Comparison of ENCODE assay signal across 25 mouse cellular contexts in genomic region chr7:94666392-94667155, GRCm38 (mm10).
A peak's percentile ranks its signal among the peaks of the same experiment; 100 is the strongest.
DNase-seq lines count a peak whose midpoint lies in the region; ATAC-seq lines count a peak whose summit lies in the region.
"Had no signal": no experiment of that assay in that cellular context is flagged by ENCODE, and none has a peak within 500 bp of the region (broad histone marks: within the 10 kb centered on the region; RNA-seq: fewer than 3 reads in every experiment).

No protein-coding gene starts in this region.

- no peak overlapping the region for H3K4me3 ChIP-seq in forebrain, embryonic 11.5 days (ENCODE audit: low read depth, low read length)
- no peak overlapping the region for H3K4me3 ChIP-seq in forebrain, embryonic 10.5 days
- H3K4me3 ChIP-seq in forebrain, embryonic 13.5 days, result no peak overlapping the region
- no peak overlapping the region for H3K4me3 ChIP-seq in forebrain, embryonic 16.5 days (replicated peaks; ENCODE audit: low read length)
- no peak overlapping the region for H3K4me3 ChIP-seq in hindbrain, embryonic 13.5 days
- H3K4me3 ChIP-seq: hindbrain, embryonic 10.5 days had no signal

- H3K36me3 ChIP-seq in forebrain, embryonic 11.5 days (ENCODE audit: control insufficient read depth, insufficient read depth, low read length), result no peaks in the 10 kb centered on the region
- H3K36me3 ChIP-seq in forebrain, embryonic 10.5 days (replicated peaks), result no peaks in the 10 kb centered on the region
- no peaks in the 10 kb centered on the region for H3K36me3 ChIP-seq in forebrain, embryonic 13.5 days (ENCODE audit: poor library complexity, severe bottlenecking)
- H3K36me3 ChIP-seq in forebrain, embryonic 16.5 days (ENCODE audit: control insufficient read depth, insufficient read depth), result no peaks in the 10 kb centered on the region
- H3K36me3 ChIP-seq in hindbrain, embryonic 13.5 days, result no peaks in the 10 kb centered on the region
- H3K36me3 ChIP-seq: hindbrain, embryonic 10.5 days had no signal

- no peak overlapping the region for H3K9ac ChIP-seq in forebrain, embryonic 11.5 days (ENCODE audit: low read length)
- no peak overlapping the region for H3K9ac ChIP-seq in forebrain, embryonic 13.5 days
- no peak overlapping the region for H3K9ac ChIP-seq in forebrain, embryonic 16.5 days (replicated peaks; ENCODE audit: low read depth, low read length)
- H3K9ac ChIP-seq in hindbrain, embryonic 13.5 days, result no peak overlapping the region
- H3K9ac ChIP-seq: hindbrain, embryonic 14.5 days had no signal

- WGBS in forebrain, embryonic 11.5 days, result 69% methylated on average over 4 of the region's 4 CpGs
- 86% methylated on average over 4 of the region's 4 CpGs for WGBS in forebrain, embryonic 10.5 days
- 47% methylated on average over 4 of the region's 4 CpGs for WGBS in forebrain, embryonic 13.5 days
- WGBS in forebrain, embryonic 16.5 days, result 47% methylated on average over 4 of the region's 4 CpGs
- 87% methylated on average over 4 of the region's 4 CpGs for WGBS in hindbrain, embryonic 13.5 days

- no peak overlapping the region for H3K4me2 ChIP-seq in forebrain, embryonic 11.5 days (ENCODE audit: low read depth, low read length, severe bottlenecking)
- H3K4me2 ChIP-seq in forebrain, embryonic 13.5 days, result no peak overlapping the region
- H3K4me2 ChIP-seq in forebrain, embryonic 16.5 days (ENCODE audit: low read length), result no peak overlapping the region
- no peak overlapping the region for H3K4me2 ChIP-seq in hindbrain, embryonic 13.5 days
- H3K4me2 ChIP-seq: heart, embryonic 11.5 days; hindbrain, embryonic 14.5 days had no signal

- ATAC-seq in forebrain, embryonic 11.5 days (replicated peaks; ENCODE audit: low FRiP score), result 0 out of 2 replicates have a peak, but pooled peaks have one; percentile 34
- peak; percentile 79 for ATAC-seq in forebrain, embryonic 13.5 days
- ATAC-seq in forebrain, embryonic 16.5 days, result peak; percentile 68
- no peak for ATAC-seq in hindbrain, embryonic 13.5 days (ENCODE audit: low FRiP score)
- ATAC-seq: hindbrain, postnatal 0 days; inflammation-experienced regulatory T-cells, adult 6 months; intestine, embryonic 16.5 days had no signal

- H3K9me3 ChIP-seq in forebrain, embryonic 11.5 days (ENCODE audit: control insufficient read depth, low read length), result no peaks in the 10 kb centered on the region
- H3K9me3 ChIP-seq in forebrain, embryonic 10.5 days, result no peaks in the 10 kb centered on the region
- H3K9me3 ChIP-seq in forebrain, embryonic 13.5 days (replicated peaks), result no peaks in the 10 kb centered on the region
- H3K9me3 ChIP-seq in forebrain, embryonic 16.5 days (ENCODE audit: control insufficient read depth, low read length), result no peaks in the 10 kb centered on the region
- no peaks in the 10 kb centered on the region for H3K9me3 ChIP-seq in hindbrain, embryonic 13.5 days
- H3K9me3 ChIP-seq: hindbrain, embryonic 10.5 days had no signal

- no peaks in the 10 kb centered on the region for H3K27me3 ChIP-seq in forebrain, embryonic 11.5 days (ENCODE audit: control insufficient read depth, insufficient read depth, low read length)
- no peaks in the 10 kb centered on the region for H3K27me3 ChIP-seq in forebrain, embryonic 10.5 days (ENCODE audit: poor library complexity, severe bottlenecking)
- H3K27me3 ChIP-seq in forebrain, embryonic 13.5 days, result no peaks in the 10 kb centered on the region
- no peaks in the 10 kb centered on the region for H3K27me3 ChIP-seq in forebrain, embryonic 16.5 days (replicated peaks; ENCODE audit: control insufficient read depth, insufficient read depth, low read length)
- no peaks in the 10 kb centered on the region for H3K27me3 ChIP-seq in hindbrain, embryonic 13.5 days

- DNase-seq in forebrain, embryonic 11.5 days (ENCODE audit: low spot score), result no peak
- DNase-seq in forebrain, embryonic 10.5 days (ENCODE audit: extremely low spot score, low spot score), result no peak
- peak; percentile 8 for DNase-seq in retina, postnatal 1 day
- no peak for DNase-seq in urinary bladder, postnatal 25 days (ENCODE audit: low spot score)
- no peak for DNase-seq in kidney, postnatal 25 days
- DNase-seq: adrenal gland, adult 2 months; adrenal gland, postnatal 14 days; cerebellum, adult 11-12 months; cerebellum, adult 8-10 months; cerebellum, postnatal 10 days; cerebellum, postnatal 36 days; gastrocnemius, postnatal 10 days; gastrocnemius, postnatal 36 days; heart, adult 11 months; heart, postnatal 36 days; kidney, adult 18-20 months had no signal

- H3K27ac ChIP-seq in forebrain, embryonic 11.5 days (ENCODE audit: low read depth, low read length), result no peak overlapping the region
- H3K27ac ChIP-seq in forebrain, embryonic 10.5 days, result no peak overlapping the region
- H3K27ac ChIP-seq in forebrain, embryonic 13.5 days, result no peak overlapping the region
- no peak overlapping the region for H3K27ac ChIP-seq in forebrain, embryonic 16.5 days (ENCODE audit: low read length)
- H3K27ac ChIP-seq in hindbrain, embryonic 13.5 days, result no peak overlapping the region
- H3K27ac ChIP-seq: hindbrain, embryonic 10.5 days; hindbrain, embryonic 14.5 days; hindbrain, postnatal 0 days had no signal

- no peaks in the 10 kb centered on the region for H3K4me1 ChIP-seq in forebrain, embryonic 11.5 days (replicated peaks; ENCODE audit: control insufficient read depth, insufficient read depth, low read length)
- H3K4me1 ChIP-seq in forebrain, embryonic 10.5 days, result peaks cover 11% of the 10 kb centered on the region; the same call in 1 of the 2 replicates
- H3K4me1 ChIP-seq in forebrain, embryonic 13.5 days, result 0 out of 2 replicates have a peak, but pooled peaks cover 6% of the 10 kb centered on the region
- H3K4me1 ChIP-seq in forebrain, embryonic 16.5 days (replicated peaks; ENCODE audit: control insufficient read depth, insufficient read depth, low read length), result no peaks in the 10 kb centered on the region
- H3K4me1 ChIP-seq in hindbrain, embryonic 13.5 days (replicated peaks), result no peaks in the 10 kb centered on the region
- H3K4me1 ChIP-seq: hindbrain, embryonic 10.5 days had no signal
